14 mouse cellular contexts compared by ENCODE assay signal in the genomic region with DNA sequence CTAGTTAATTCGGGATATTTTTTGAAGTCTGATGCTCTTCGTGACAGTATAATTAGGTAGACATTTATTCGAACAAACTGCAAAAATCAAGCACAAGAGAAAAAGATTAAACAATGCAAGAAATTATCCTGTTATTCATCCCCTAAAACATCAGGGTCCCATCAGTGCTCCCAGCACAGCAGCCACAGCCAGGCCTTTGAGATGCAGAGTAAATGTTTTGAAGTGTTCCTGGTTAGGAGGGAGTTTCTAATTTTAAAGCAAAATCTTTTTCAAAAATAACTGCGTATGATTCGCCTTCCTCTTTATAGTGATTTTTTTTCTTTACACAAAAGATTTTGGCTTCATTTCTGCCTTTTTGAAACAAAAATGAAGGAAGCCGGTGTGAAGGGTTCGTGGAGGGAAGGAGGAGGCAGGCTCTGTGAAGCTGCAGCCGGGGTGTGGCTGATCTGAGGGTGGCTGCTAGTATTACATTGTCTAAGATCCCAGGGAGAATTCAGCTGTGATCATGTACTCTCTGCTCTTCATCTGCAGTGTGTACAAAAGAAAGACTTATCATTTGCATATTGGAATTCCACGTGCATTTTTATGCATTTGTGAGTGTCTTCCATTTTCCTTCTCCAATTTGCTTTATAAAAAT.
DNase-seq lines count a peak whose midpoint lies in the region; ATAC-seq lines count a peak whose summit lies in the region.
"Had no signal": no experiment of that assay in that cellular context is flagged by ENCODE, and none has a peak within 500 bp of the region (broad histone marks: within the 10 kb centered on the region; RNA-seq: fewer than 3 reads in every experiment).

No protein-coding gene starts in this region.

- H3K4me1 ChIP-seq in hindbrain, embryonic 15.5 days (replicated peaks) = no peaks in the 10 kb centered on the region
- H3K4me1 ChIP-seq in hindbrain, embryonic 12.5 days = no peaks in the 10 kb centered on the region
- no peaks in the 10 kb centered on the region for H3K4me1 ChIP-seq in forebrain, embryonic 16.5 days (replicated peaks; ENCODE audit: control insufficient read depth, insufficient read depth, low read length)
- peaks cover 5% of the 10 kb centered on the region; the same call in 1 of the 2 replicates for H3K4me1 ChIP-seq in midbrain, embryonic 16.5 days (ENCODE audit: control insufficient read depth, insufficient read depth, low read length)
- H3K4me1 ChIP-seq: embryonic facial prominence, embryonic 15.5 days; intestine, embryonic 15.5 days; stomach, embryonic 15.5 days had no signal

- H3K4me3 ChIP-seq in hindbrain, embryonic 15.5 days = no peak overlapping the region
- H3K4me3 ChIP-seq in hindbrain, embryonic 12.5 days = no peak overlapping the region
- H3K4me3 ChIP-seq in forebrain, embryonic 16.5 days (replicated peaks; ENCODE audit: low read length) = no peak overlapping the region
- no peak overlapping the region for H3K4me3 ChIP-seq in midbrain, embryonic 16.5 days (ENCODE audit: low read depth, low read length)
- H3K4me3 ChIP-seq: embryonic facial prominence, embryonic 15.5 days; heart, adult 2 months; intestine, embryonic 15.5 days; stomach, embryonic 15.5 days had no signal

- no peaks in the 10 kb centered on the region for H3K9me3 ChIP-seq in hindbrain, embryonic 15.5 days
- no peaks in the 10 kb centered on the region for H3K9me3 ChIP-seq in hindbrain, embryonic 12.5 days (replicated peaks)
- no peaks in the 10 kb centered on the region for H3K9me3 ChIP-seq in forebrain, embryonic 16.5 days (ENCODE audit: control insufficient read depth, low read length)
- no peaks in the 10 kb centered on the region for H3K9me3 ChIP-seq in midbrain, embryonic 16.5 days (replicated peaks; ENCODE audit: control insufficient read depth, low read length, poor library complexity, severe bottlenecking)
- H3K9me3 ChIP-seq: embryonic facial prominence, embryonic 15.5 days; intestine, embryonic 15.5 days; stomach, embryonic 15.5 days had no signal

- DNase-seq in brain, adult 2 months (ENCODE audit: low read depth, low spot score) = peak; percentile 72
- DNase-seq in urinary bladder, adult 2 months (ENCODE audit: low spot score) = no peak
- no peak for DNase-seq in cerebellum, adult 8-10 months
- DNase-seq: adrenal gland, postnatal 36 days; cerebellum, adult 11 months; heart, adult 2 months had no signal

- no peak overlapping the region for H3K4me2 ChIP-seq in hindbrain, embryonic 15.5 days
- no peak overlapping the region for H3K4me2 ChIP-seq in hindbrain, embryonic 12.5 days (replicated peaks)
- H3K4me2 ChIP-seq in forebrain, embryonic 16.5 days (ENCODE audit: low read length) = no peak overlapping the region
- H3K4me2 ChIP-seq in midbrain, embryonic 16.5 days (ENCODE audit: low read length) = no peak overlapping the region
- H3K4me2 ChIP-seq: embryonic facial prominence, embryonic 15.5 days; intestine, embryonic 15.5 days; stomach, embryonic 15.5 days had no signal

- H3K9ac ChIP-seq in hindbrain, embryonic 15.5 days = no peak overlapping the region
- no peak overlapping the region for H3K9ac ChIP-seq in hindbrain, embryonic 12.5 days
- H3K9ac ChIP-seq in forebrain, embryonic 16.5 days (replicated peaks; ENCODE audit: low read depth, low read length) = no peak overlapping the region
- H3K9ac ChIP-seq in midbrain, embryonic 16.5 days (ENCODE audit: low read depth, low read length) = no peak overlapping the region
- H3K9ac ChIP-seq: embryonic facial prominence, embryonic 15.5 days; intestine, embryonic 15.5 days; liver, embryonic 14.5 days; stomach, embryonic 15.5 days had no signal

- H3K36me3 ChIP-seq in hindbrain, embryonic 15.5 days = no peaks in the 10 kb centered on the region
- H3K36me3 ChIP-seq in hindbrain, embryonic 12.5 days = no peaks in the 10 kb centered on the region
- no peaks in the 10 kb centered on the region for H3K36me3 ChIP-seq in forebrain, embryonic 16.5 days (ENCODE audit: control insufficient read depth, insufficient read depth)
- H3K36me3 ChIP-seq in midbrain, embryonic 16.5 days (ENCODE audit: control insufficient read depth, insufficient read depth, low read length) = no peaks in the 10 kb centered on the region
- H3K36me3 ChIP-seq: embryonic facial prominence, embryonic 15.5 days; intestine, embryonic 15.5 days; stomach, embryonic 15.5 days had no signal

- ATAC-seq in hindbrain, embryonic 15.5 days (ENCODE audit: low FRiP score, low read depth) = no peak
- ATAC-seq in hindbrain, embryonic 12.5 days (ENCODE audit: low FRiP score) = no peak; the same call in 1 of the 2 replicates
- peak; percentile 82 for ATAC-seq in forebrain, embryonic 16.5 days
- peak; percentile 62; the same call in 1 of the 2 replicates for ATAC-seq in midbrain, embryonic 16.5 days
- ATAC-seq: intestine, embryonic 15.5 days had no signal

- 56% methylated on average over 9 of the region's 9 CpGs for WGBS in hindbrain, embryonic 15.5 days
- 68% methylated on average over 9 of the region's 9 CpGs for WGBS in hindbrain, embryonic 12.5 days
- WGBS in forebrain, embryonic 16.5 days = 53% methylated on average over 9 of the region's 9 CpGs
- WGBS in midbrain, embryonic 16.5 days = 52% methylated on average over 9 of the region's 9 CpGs

- H3K27ac ChIP-seq in hindbrain, embryonic 15.5 days (replicated peaks) = 0 out of 2 replicates have a peak overlapping the region, but pooled peaks have one; percentile 3
- H3K27ac ChIP-seq in hindbrain, embryonic 12.5 days = no peak overlapping the region
- H3K27ac ChIP-seq in forebrain, embryonic 16.5 days (ENCODE audit: low read length) = peak overlapping the region; percentile 52; the same call in 1 of the 2 replicates
- peak overlapping the region; percentile 19; the same call in 1 of the 2 replicates for H3K27ac ChIP-seq in midbrain, embryonic 16.5 days (ENCODE audit: low read length)
- H3K27ac ChIP-seq: embryonic facial prominence, embryonic 15.5 days; heart, adult 2 months; intestine, embryonic 15.5 days; liver, embryonic 14.5 days; stomach, embryonic 15.5 days had no signal

- no peaks in the 10 kb centered on the region for H3K27me3 ChIP-seq in hindbrain, embryonic 15.5 days
- H3K27me3 ChIP-seq in hindbrain, embryonic 12.5 days = no peaks in the 10 kb centered on the region
- no peaks in the 10 kb centered on the region for H3K27me3 ChIP-seq in forebrain, embryonic 16.5 days (replicated peaks; ENCODE audit: control insufficient read depth, insufficient read depth, low read length)
- H3K27me3 ChIP-seq in midbrain, embryonic 16.5 days (ENCODE audit: control insufficient read depth, insufficient read depth, low read depth, low read length) = no peaks in the 10 kb centered on the region
- H3K27me3 ChIP-seq: embryonic facial prominence, embryonic 15.5 days; intestine, embryonic 15.5 days; stomach, embryonic 15.5 days had no signal

Comparison
In these comparisons a context has a peak if more than half of its experiments do, and no peak if none do; other contexts are left out.
1. ATAC-seq: peak in forebrain, embryonic 16.5 days (single experiment) and midbrain, embryonic 16.5 days (single experiment); none in hindbrain, embryonic 15.5 days (single experiment) and hindbrain, embryonic 12.5 days (single experiment).